Mouse (Mus musculus) neural tube, embryonic 14.5 days (tissue): Measurements from ENCODE around the gene Ccdc84. TPM values are rescaled to one million over a fixed set of nuclear protein-coding genes. Genes with fewer than 3 reads are reported as not detected.
A peak's percentile ranks its signal among the peaks of the same experiment; 100 is the strongest.
"Not testable (repeated sequence)": the region's sequence is repeated elsewhere in the genome, so short reads cannot be mapped to it uniquely, and the experiment has no call there.

ENCODE experiments used
- ATAC-seq: fragments of 200-750 bp; cut with Nextera tagmentation; 2 replicates; pipeline ENCODE4 v1.8.0; 2017; ENCODE audit warnings: low read depth, mild to moderate bottlenecking, moderate TSS enrichment, moderate library complexity
- H3K27ac ChIP-seq: fragments of 300-500 bp; sonication (generic); 2 replicates; pipeline ENCODE4 v1.5.1; 2014; ENCODE audit warnings: low read depth, mild to moderate bottlenecking, control low read depth, low read length, moderate library complexity, mixed read lengths
- H3K27me3 ChIP-seq: fragments of 300-500 bp; sonication (generic); 2 replicates; pipeline ENCODE4 v1.6.1; 2014; ENCODE audit warnings: low read length; ENCODE audit not compliant: control insufficient read depth, insufficient read depth
- H3K36me3 ChIP-seq: fragments of 300-500 bp; sonication (generic); 2 replicates; pipeline ENCODE4 v1.6.1; 2014; ENCODE audit warnings: low read length, mixed read lengths; ENCODE audit not compliant: control insufficient read depth, insufficient read depth
- H3K4me1 ChIP-seq: fragments of 300-500 bp; sonication (generic); 2 replicates; pipeline ENCODE4 v1.6.1; 2014; ENCODE audit warnings: low read length; ENCODE audit not compliant: control insufficient read depth, insufficient read depth
- H3K4me2 ChIP-seq: fragments of 300-500 bp; sonication (generic); 2 replicates; pipeline ENCODE4 v1.6.1; 2014; ENCODE audit warnings: mild to moderate bottlenecking, low read depth, low read length, control low read depth
- H3K4me3 ChIP-seq: fragments of 300-500 bp; sonication (generic); 2 replicates; pipeline ENCODE4 v1.5.1; 2014; ENCODE audit warnings: low read depth, low read length, control low read depth, mixed read lengths
- H3K9ac ChIP-seq: fragments of 300-500 bp; sonication (generic); replicated peaks from 2 replicates; pipeline ENCODE4 v1.6.1; 2014; ENCODE audit warnings: low read depth, mild to moderate bottlenecking, control low read depth, low read length, mixed read lengths
- H3K9me3 ChIP-seq: fragments of 300-500 bp; sonication (generic); 2 replicates; pipeline ENCODE4 v1.6.1; 2016; ENCODE audit warnings: low read length; ENCODE audit not compliant: control insufficient read depth
- WGBS: fragments of 180-500 bp; shearing (Covaris S2); extraction: QIAGEN DNeasy Blood & Tissue Kit; methylation state at CpG from one replicate; pipeline ENCODE4 v1.1.7; 2014; 5-methylcytosine and 5-hydroxymethylcytosine counted together
- polyA plus RNA-seq: library from polyadenylated mRNA; unstranded; fragments of >200 nt; fragmentation: Nextera tagmentation; extraction: Ambion mirVana; gene quantifications from 2 replicates; pipeline ENCODE4 v1.2.1, GENCODE M21; 2014

Ccdc84 gene
- polyA plus RNA-seq, 1 experiment from 2014 or later = 31.1 TPM

DNA sequence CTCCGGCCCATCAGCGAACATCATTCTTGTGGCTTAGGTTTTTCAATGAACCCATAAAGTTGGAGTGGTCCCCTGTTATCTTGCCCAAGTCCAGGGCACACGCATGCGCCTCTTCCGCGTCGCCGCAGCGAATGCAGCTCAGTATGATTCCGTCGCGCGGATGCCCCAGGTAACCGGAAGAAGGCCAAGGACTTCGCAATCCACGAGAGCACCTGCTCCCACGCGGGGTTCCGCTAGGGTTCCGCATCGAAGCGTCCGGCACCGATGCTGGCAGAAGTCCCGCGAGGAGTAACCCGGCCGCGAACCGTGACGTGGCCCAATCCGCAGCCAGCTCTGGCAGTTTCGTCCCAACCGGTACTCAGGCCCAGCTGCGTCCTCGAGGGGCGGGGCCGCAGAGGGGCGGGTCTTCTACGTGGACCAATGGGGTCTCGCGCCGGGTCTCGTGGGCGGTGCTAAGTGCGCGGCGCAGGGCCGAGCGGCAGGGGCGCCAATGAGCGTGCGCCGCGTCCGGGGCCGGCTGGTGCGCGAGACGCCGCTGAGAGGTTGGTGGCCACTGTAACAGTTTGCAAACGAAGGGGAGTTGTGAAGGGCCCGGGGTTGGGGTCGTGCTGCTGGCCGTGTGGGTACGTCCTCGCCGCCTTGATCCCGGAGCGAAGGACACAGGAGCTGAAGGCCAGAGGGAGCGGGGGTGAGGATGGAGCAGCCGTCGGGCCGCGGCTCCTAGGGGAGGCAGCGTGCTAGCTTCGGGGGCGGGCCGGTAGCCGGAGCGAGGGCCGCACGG is 39.1 kb downstream of the Ccdc84 start, which contains the start of gene Hyou1:
Hyou1 (plus strand) TSS at position 437 of the 781 bp plus-strand sequence.
- no peaks in the 10 kb centered on the region for H3K27me3 ChIP-seq
- WGBS = under 1% methylated on average over 77 of the region's 83 CpGs
- ATAC-seq = peak; percentile 98

DNA sequence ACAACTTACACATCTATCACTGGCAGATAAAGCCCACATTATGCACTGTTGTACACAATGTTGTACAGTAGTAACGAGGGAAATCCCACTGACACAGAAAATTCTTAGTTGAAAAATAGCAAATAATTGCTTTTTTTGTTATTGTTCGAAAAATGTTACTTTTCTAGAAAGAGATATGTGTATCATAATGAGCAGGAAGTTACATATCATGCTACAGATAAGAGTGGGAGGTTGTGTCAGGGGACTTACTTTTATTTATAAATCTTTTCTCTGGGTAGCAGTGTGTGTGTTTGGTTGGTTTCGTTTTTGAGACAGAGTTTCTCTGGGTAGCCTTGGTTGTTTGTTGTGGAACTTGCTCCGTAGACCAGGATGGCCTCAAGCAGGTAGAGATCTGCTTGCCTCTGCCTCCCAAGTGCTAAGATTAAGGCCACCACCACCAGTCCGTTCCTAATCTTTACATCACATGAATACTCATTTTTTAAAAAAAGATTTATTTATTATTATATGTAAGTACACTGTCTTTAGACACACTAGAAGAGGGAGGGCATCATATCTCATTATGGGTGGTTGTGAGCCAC is 40.1 kb downstream of the Ccdc84 start:
- peak overlapping the region; percentile 62 for H3K4me2 ChIP-seq
- no peak for ATAC-seq
- H3K9ac ChIP-seq = peak overlapping the region; percentile 64
- H3K27me3 ChIP-seq = no peaks in the 10 kb centered on the region
- peak overlapping the region; percentile 89 for H3K27ac ChIP-seq
- H3K4me3 ChIP-seq = peak overlapping the region; percentile 77
- no peaks in the 10 kb centered on the region for H3K9me3 ChIP-seq
- peaks cover 16% of the 10 kb centered on the region for H3K36me3 ChIP-seq
- H3K4me1 ChIP-seq = peaks cover 7% of the 10 kb centered on the region
- WGBS = 89% methylated on average over 5 of the region's 5 CpGs

More for the DNA sequence above, 39.1 kb downstream of the Ccdc84 start, which contains the start of gene Hyou1:
- H3K36me3 ChIP-seq = peaks cover 25% of the 10 kb centered on the region
- H3K9me3 ChIP-seq = no peaks in the 10 kb centered on the region
- H3K4me1 ChIP-seq = peaks cover 7% of the 10 kb centered on the region
- peak within 1 kb of the TSS; percentile 85 for H3K9ac ChIP-seq
- H3K27ac ChIP-seq = peak within 1 kb of the TSS; percentile 89
- H3K4me3 ChIP-seq = peak within 1 kb of the TSS; percentile 77
- peak within 1 kb of the TSS; percentile 97 for H3K4me2 ChIP-seq

DNA sequence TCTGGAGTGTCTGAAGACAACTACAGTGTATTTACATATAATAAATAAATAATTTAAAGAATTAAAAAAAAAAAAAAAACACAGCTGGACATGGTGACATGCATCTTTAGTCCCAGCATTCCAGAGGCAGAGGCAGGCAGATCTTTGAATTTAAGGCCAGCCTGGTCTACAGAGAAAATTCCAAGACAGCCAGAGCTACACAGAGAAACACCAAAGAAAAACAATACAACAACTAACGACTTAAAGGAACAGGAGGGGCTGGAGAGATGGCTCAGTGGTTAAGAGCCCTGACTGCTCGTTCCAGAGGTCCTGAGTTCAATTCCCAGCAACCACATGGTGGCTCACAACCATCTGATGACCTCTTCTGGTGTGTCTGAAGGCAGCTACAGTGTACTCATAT is 41.0 kb downstream of the Ccdc84 start:
- not testable (repeated sequence) for ATAC-seq, H3K4me3 ChIP-seq, H3K9ac ChIP-seq, H3K36me3 ChIP-seq, H3K27ac ChIP-seq, H3K9me3 ChIP-seq, H3K4me1 ChIP-seq, H3K4me2 ChIP-seq, H3K27me3 ChIP-seq
- 88% methylated on average over 2 of the region's 2 CpGs for WGBS

DNA sequence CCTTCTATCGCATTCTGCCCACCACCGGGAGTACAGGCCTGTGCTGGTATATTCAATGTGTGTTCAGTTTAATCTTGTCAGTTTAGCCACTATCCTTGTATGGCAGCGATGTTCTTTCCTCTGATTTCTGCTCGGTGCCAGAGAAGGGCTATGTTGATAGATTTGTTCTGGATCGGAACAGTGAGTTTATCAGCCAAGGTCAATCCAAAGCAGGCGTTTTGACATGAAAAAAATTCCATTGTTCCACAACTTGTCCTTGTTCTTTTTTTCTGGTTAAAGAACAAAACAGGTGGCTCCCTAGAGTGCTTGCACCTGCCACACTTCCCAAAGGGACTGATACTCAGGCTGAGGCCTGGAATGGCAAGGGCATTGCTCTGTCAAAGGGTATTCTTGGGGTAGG is 42.2 kb downstream of the Ccdc84 start:
- no peaks in the 10 kb centered on the region for H3K36me3 ChIP-seq
- H3K27me3 ChIP-seq = no peaks in the 10 kb centered on the region
- H3K4me1 ChIP-seq = peaks cover 7% of the 10 kb centered on the region
- no peak overlapping the region for H3K9ac ChIP-seq
- H3K9me3 ChIP-seq = no peaks in the 10 kb centered on the region
- ATAC-seq = no peak
- H3K4me2 ChIP-seq = no peak overlapping the region
- H3K4me3 ChIP-seq = no peak overlapping the region
- WGBS = 90% methylated on average over 6 of the region's 6 CpGs
- H3K27ac ChIP-seq = no peak overlapping the region

DNA sequence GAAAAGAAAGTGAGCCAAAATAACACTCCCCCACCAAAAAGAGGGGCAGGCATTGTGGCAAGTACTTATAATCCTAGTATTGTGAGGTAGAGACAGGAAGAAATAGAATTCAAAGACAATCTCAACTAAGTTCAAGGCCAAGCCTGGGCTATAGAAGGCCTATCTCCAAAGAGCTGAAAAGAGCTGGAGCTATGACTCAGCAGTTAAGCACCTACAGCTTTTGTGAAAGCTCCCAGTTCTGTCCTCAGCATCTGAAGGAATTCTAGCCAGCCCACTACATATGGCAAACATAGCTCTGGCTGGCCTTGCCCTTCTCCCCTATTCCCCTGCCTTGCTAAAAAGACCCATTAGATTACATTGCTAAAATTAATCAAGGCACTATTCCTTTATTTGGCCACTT is 45.0 kb downstream of the Ccdc84 start:
- H3K9me3 ChIP-seq = no peaks in the 10 kb centered on the region
- no peak overlapping the region for H3K4me3 ChIP-seq
- no peaks in the 10 kb centered on the region for H3K36me3 ChIP-seq
- no peak overlapping the region for H3K9ac ChIP-seq
- H3K4me1 ChIP-seq = no peaks in the 10 kb centered on the region
- no peak for ATAC-seq
- no peak overlapping the region for H3K4me2 ChIP-seq
- no peaks in the 10 kb centered on the region for H3K27me3 ChIP-seq
- no peak overlapping the region for H3K27ac ChIP-seq

DNA sequence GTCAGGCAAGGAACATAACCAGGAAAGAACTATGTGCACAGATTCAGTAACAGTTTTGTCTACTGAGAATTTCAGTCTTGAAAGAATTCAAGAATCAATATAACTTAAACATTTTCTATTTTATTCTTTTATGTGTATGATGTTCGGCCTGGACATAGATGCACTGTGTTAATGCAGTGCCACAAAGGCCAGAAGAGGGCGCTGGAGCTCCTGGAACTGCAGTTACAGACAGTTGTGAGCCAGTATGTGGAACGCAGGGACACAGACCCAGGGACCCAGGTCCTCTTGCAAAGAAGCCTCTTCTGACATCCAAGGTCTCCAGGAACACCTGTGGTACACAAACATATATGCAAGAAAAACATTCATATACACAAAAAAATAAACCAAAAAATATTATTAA is 53.9 kb downstream of the Ccdc84 start:
- H3K27me3 ChIP-seq = no peaks in the 10 kb centered on the region
- no peak overlapping the region for H3K9ac ChIP-seq
- H3K4me1 ChIP-seq = peaks cover 4% of the 10 kb centered on the region; the same call in 1 of the 2 replicates
- no peak overlapping the region for H3K4me2 ChIP-seq
- no peak for ATAC-seq
- no peak overlapping the region for H3K4me3 ChIP-seq
- H3K9me3 ChIP-seq = no peaks in the 10 kb centered on the region
- 64% methylated on average over 3 of the region's 3 CpGs for WGBS
- no peak overlapping the region for H3K27ac ChIP-seq
- H3K36me3 ChIP-seq = peaks cover 1% of the 10 kb centered on the region

DNA sequence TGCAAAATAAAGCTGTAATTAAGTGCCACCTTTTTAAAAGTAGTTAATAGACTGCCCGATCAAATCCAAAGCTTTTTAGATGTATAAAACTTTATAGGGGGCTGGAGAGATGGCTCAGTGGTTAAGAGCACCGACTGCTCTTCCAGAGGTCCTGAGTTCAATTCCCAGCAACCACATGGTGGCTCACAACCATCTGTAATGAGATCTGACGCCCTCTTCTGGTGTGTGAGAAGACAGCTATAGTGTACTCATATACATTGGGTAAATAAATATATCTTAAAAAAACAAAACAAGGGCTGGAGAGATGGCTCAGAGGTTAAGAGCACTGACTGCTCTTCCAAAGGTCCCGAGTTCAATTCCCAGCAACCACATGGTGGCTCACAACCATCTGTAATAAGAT is 56.4 kb downstream of the Ccdc84 start:
- 38% methylated on average over 4 of the region's 4 CpGs for WGBS
- H3K9me3 ChIP-seq, H3K4me1 ChIP-seq, H3K27me3 ChIP-seq, H3K9ac ChIP-seq: not testable (repeated sequence)
- Histone ChIP-seq H3K4me2 (peak overlapping the region; percentile 79), H3K27ac (peak overlapping the region; percentile 46), H3K4me3 (peak overlapping the region; percentile 97), H3K36me3 (peaks cover 17% of the 10 kb centered on the region)
- ATAC-seq = peak; percentile 17; the same call in 1 of the 2 replicates

DNA sequence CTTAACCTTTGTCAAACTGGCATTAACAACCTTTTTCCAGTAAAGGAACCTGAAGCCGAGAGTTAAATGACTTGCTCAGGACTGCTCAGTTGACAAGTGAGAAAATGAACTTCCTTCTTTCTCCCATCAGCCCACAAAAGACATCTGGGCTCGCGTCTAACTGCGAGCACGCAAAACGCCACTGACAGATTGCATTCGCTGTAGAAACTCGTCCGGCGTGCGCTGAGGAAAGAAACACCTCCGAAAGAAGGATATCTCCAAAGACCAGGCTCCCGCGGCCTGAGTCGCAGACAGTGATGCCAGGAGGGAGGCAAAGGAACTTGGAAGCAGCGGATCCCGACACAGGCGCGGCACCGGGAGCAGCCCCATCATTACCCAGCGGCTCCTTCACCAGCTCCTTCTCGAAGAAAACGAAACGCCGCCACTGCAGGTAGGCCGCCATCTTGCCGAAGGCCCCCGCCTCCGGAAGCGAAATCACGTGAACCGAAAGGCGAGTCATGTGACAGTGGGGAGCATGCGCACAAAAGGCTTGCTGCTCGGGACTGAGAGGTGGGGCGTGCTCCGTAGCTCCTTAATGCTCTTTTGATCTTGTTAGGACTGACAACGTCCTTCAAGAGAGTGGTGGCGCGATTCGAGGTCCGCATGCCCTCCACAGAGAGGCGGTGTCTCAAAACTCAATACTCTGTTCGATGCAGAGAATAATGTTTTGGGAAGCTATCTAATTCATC is 57.0 kb downstream of the Ccdc84 start, which contains the start of gene Vps11:
Vps11 (minus strand) TSS at position 481 of the 728 bp plus-strand sequence.
- Histone ChIP-seq H3K4me2 (peak within 1 kb of the TSS; percentile 79), H3K27ac (peak within 1 kb of the TSS; percentile 70), H3K9ac (peak within 1 kb of the TSS; percentile 79), H3K4me3 (peak within 1 kb of the TSS; percentile 97), H3K4me1 (peaks cover 4% of the 10 kb centered on the region; the same call in 1 of the 2 replicates), H3K36me3 (peaks cover 17% of the 10 kb centered on the region), H3K9me3 (no peaks in the 10 kb centered on the region), H3K27me3 (no peaks in the 10 kb centered on the region)
- peak; percentile 95 for ATAC-seq
- WGBS = under 1% methylated on average over 44 of the region's 44 CpGs
